Mouse (Mus musculus) spleen, postnatal 14 days (tissue): ENCODE measurements at regions not wholly inside any gene's neighbourhood (a gene's known extent, or its start where the extent isn't known, plus 50 kb on each side); places are given as distances from the start of the nearest gene placed in this dataset.

Source experiments
- DNase-seq, 2 experiments: peaks; one replicate each; pipeline ENCODE4 v3.0.0; 2021 to 2022; ENCODE audit warnings: low spot score in 2 of 2

- no peak for DNase-seq
These were observed 196.9 kb downstream of the Thbs2 start for GRCm38 (mm10) chr17:14497086-14497485.

- no peak for DNase-seq
These were observed 200.2 kb downstream of the Thbs2 start for GRCm38 (mm10) chr17:14493751-14494320.

GRCm38 (mm10) chr17:14492936-14493335 is 201.1 kb downstream of the Thbs2 start:
- DNase-seq = no peak

GRCm38 (mm10) chr17:14481746-14482145 is 202.4 kb downstream of the Smoc2 start:
- no peak for DNase-seq

GRCm38 (mm10) chr17:14478938-14479505 is 199.7 kb downstream of the Smoc2 start:
- no peak for DNase-seq

- no peak for DNase-seq
These were observed 197.4 kb downstream of the Smoc2 start for GRCm38 (mm10) chr17:14476707-14477106.

GRCm38 (mm10) chr17:14475778-14476647 is 196.7 kb downstream of the Smoc2 start:
- no peak for DNase-seq

GRCm38 (mm10) chr17:14475277-14475676 is 196.0 kb downstream of the Smoc2 start:
- DNase-seq = no peak

- DNase-seq = no peak
These were observed 189.6 kb downstream of the Smoc2 start for GRCm38 (mm10) chr17:14468754-14469488.

GRCm38 (mm10) chr17:14455251-14455743 is 176.0 kb downstream of the Smoc2 start:
- no peak for DNase-seq
